Mouse (Mus musculus): ENCODE measurements around the gene Usp19.
A peak's percentile ranks its signal among the peaks of the same experiment; 100 is the strongest.

Usp19 gene

DNA sequence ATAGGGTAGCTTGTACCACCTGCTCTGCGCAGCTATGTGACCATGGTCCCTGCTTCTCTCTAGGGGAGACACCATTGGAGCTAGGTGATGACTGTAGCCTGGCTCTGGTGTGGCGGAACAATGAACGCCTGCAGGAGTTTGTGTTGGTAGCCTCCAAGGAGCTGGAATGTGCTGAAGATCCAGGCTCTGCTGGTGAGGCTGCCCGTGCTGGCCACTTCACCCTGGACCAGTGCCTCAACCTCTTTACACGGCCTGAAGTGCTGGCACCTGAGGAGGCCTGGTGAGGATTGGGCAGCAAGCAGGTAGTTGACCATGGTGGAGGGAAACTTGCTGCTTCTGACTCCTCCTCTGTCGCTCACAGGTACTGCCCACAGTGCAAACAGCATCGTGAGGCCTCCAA is 8.8 kb downstream of the Usp19 start:
- no peak for DNase-seq

DNA sequence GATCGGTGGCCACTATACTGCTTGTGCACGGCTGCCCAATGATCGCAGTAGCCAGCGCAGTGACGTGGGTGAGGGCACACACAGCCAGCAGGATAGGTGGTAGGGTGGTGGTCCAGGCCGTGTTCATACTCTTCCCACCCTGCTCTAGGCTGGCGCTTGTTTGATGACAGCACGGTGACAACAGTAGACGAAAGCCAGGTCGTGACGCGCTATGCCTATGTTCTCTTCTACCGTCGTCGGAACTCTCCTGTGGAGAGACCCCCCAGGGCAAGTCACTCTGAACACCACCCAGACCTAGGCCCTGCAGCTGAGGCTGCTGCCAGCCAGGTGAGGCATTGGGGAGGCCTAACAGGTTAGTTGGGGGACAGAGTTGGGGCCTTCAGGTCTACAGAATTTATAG is 9.5 kb downstream of the Usp19 start:
- no peak for DNase-seq

DNA sequence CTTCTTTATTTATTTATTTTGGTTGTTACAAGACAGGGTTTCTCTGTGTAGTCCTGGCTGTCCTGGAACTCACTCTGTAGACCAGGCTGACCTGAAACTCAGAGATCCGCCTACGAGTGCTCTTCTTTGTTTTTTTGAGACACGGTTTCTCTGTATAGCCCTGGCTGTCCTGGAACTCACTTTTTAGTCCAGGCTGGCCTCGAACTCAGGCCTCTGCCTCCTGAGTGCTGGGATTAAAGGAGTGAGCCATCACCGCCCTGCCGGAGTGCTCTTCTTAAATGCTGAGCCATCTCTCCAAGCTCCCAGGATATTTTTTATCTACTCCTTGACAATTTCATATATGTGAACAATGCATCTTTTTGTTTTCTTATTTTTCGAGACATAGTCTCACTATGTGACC is 16.5 kb downstream of the Usp19 start:
- DNase-seq, result no peak

DNA sequence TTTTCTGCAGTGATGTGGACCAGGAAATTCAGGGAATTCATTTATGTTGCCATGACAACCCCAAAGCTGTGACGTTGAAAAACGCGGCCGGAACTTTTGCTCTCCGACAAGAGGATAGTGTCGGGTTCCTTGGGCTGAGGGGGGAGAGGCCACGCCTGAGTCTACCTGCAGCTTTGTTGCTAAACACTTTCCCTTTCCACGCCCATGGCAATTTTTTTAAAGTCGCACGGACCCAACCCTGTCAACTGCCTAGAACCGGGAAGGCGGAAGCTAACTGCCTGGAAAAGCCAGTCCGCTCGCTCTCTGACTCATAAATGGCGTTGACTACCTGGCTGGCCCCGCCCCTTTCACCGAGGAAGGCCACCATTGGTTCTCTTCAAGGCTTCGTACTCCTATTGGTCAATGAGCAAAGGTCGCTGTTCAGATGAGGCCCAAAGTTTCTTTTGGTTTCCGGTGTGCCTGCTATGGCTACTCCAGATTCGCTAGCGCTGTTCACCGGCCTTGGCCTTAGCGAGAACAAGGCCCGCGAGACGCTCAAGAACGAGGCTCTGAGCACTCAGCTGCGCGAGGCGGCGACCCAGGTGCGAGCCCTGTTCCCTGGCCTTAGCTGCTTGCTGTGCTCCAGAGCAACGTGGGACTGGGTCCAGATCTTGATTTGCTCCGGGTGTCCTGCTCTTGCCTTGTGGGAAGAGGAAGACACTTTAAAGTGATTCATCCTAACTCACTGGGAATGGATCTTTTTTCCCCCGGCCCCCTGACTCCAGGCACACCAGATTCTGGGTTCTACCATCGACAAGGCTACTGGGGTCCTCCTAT is 17.4 kb downstream of the Usp19 start, which contains the start of gene Qars:
Qars (plus strand) TSS at position 88 of the 816 bp plus-strand sequence.
- DNase-seq, result peak; percentile 92

GRCm38 (mm10) chr9:108508776-108509175 is 18.4 kb downstream of the Usp19 start:
- DNase-seq, result no peak

- peak; percentile 93 for DNase-seq
These were observed 26.2 kb downstream of the Usp19 start, which contains the start of gene Qrich1 for GRCm38 (mm10) chr9:108516380-108517251. Gene Qrich1 (plus strand): TSS chr9:108516806.

DNA sequence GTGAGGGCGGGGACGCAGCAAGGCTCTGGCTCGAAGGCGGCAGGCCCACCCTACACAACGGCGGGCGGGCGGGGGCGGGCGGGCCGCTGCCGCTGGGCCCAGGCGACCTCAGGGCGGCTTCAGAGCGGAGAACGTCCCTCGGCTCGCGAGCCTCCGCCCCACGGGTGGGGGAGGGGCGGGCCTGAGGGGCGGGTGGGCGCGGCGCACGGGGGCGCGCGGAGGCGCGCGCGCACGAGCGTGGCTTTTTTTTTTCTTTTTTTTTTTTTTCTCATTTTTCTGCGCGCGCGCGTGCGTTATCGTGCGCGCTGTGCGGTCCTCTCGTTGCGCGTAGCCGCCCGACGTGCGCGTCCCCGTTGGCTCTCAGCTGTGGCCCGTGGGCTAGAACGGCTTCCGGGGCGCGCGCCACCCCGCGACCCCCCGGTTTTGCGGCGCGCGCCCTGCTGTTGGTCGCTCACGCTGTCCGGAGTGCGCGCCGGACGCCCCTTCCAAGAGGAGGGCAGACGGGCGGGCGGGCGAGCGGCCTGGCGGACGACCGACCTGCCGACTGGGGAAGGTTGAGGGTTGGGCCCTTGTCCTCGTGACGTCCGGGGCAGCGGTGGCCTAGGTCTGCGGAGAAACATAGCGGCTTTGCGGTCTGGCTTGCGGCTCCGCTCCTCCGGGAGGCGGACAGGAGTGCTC is 27.0 kb downstream of the Usp19 start:
- DNase-seq, result peak; percentile 89

- peak; percentile 41 for DNase-seq
These were observed 27.5 kb downstream of the Usp19 start for GRCm38 (mm10) chr9:108517931-108518332.

GRCm38 (mm10) chr9:108521604-108522003 is 31.2 kb downstream of the Usp19 start:
- no peak for DNase-seq

DNA sequence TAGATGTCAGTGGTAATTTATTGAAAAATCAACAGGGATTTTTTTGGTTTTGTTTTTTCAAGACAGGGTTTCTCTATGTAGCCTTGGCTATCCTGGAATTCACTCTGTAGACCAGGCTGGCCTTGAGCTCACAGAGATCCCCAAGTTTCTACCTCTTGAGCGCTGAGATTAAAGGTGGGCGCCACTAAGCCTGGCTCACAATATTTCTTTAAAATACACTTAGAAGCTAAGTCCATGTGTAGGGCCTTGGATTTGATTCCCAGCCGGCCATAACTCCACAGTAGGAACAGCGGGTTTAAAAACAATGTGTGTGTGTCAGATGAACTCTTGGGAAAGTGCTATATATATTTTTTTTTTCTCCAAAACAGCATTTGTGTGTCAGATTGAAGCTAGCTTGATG is 32.9 kb downstream of the Usp19 start:
- no peak for DNase-seq

DNA sequence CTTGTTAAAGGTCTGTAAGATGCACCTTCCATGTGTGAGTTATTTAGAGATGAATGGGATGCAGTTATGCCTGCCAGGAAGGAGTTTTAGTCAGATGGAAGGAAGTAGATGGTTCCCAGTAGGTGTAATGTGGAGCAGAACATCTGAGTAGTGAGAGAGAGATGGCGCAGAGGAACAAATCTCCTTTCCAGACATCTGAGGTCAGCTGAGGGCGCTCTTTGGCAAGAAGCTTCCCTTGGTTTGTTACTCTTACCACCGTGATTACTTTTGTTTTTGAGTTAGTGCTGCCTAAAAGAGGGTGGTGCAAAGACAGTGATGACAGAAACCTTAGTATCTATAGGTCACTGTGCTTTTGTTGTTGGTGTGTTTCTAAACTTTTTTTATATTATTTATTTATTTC is 35.0 kb downstream of the Usp19 start:
- DNase-seq, result no peak

DNA sequence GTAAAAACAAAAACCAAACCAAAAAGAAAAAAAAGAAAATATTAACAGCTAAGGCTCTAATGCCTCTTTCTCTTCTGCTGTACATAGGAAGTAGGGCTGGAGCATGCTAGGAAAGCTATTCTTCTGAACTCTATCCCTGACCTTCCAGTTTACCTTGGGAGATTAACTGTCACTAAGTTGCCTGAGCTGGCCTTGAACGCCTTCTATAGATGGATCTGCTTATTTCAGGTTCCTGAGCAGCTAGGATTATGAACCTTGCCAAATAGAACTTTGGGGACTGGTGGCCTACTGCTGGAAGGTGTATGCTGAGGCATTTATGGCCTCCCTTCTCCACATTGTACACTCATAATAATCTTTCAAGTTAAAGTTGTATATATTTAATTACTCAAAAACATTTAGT is 40.6 kb downstream of the Usp19 start:
- DNase-seq, result no peak

- no peak for DNase-seq
These were observed 41.1 kb downstream of the Usp19 start for GRCm38 (mm10) chr9:108531496-108531895.

DNA sequence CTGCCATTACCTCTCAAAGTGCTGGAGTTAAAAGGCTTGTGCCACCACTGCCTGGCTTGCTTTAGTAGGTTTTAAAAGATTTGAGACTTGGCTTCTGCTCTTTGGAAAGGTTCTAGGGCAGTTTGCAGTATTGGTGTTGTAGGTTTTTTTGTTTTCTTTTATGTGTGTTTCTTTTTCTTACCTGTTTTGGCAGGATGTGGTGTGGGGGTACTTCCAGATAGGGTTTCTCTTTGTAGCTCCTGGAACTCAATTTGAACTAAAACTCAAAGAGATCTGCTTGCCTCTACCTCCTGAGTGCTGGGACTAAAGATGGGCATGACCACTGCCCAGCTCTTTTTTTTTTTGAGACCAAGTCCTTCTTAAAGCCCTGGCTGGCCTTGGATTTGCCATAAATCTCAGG is 50.4 kb downstream of the Usp19 start:
- DNase-seq, result no peak

- no peak for DNase-seq
These were observed 55.6 kb downstream of the Usp19 start for GRCm38 (mm10) chr9:108545986-108546385.

- DNase-seq, result no peak
These were observed 56.5 kb downstream of the Usp19 start for GRCm38 (mm10) chr9:108546875-108547274.

Data from right cerebral cortex, postnatal 14 days (tissue).